Mouse (Mus musculus) splenic B cell, adult 2 months (primary cell): Measurements from ENCODE around the gene Ep400.

Experiments
- DNase-seq: peaks from one replicate; pipeline ENCODE4 v3.0.0-alpha.2; 2011; ENCODE audit warnings: low read depth, low spot score
- H3K27me3 ChIP-seq: 2 replicates; pipeline ENCODE4 v1.6.1; 2012; ENCODE audit warnings: mild to moderate bottlenecking, low read length, moderate library complexity, mixed read lengths; ENCODE audit not compliant: control insufficient read depth, poor library complexity, insufficient read depth, severe bottlenecking
- H3K36me3 ChIP-seq: 2 replicates; pipeline ENCODE4 v1.6.1; 2012; ENCODE audit warnings: mild to moderate bottlenecking, low read length, moderate library complexity, mixed read lengths; ENCODE audit not compliant: control insufficient read depth, poor library complexity, insufficient read depth, severe bottlenecking

The Ep400 gene

DNA sequence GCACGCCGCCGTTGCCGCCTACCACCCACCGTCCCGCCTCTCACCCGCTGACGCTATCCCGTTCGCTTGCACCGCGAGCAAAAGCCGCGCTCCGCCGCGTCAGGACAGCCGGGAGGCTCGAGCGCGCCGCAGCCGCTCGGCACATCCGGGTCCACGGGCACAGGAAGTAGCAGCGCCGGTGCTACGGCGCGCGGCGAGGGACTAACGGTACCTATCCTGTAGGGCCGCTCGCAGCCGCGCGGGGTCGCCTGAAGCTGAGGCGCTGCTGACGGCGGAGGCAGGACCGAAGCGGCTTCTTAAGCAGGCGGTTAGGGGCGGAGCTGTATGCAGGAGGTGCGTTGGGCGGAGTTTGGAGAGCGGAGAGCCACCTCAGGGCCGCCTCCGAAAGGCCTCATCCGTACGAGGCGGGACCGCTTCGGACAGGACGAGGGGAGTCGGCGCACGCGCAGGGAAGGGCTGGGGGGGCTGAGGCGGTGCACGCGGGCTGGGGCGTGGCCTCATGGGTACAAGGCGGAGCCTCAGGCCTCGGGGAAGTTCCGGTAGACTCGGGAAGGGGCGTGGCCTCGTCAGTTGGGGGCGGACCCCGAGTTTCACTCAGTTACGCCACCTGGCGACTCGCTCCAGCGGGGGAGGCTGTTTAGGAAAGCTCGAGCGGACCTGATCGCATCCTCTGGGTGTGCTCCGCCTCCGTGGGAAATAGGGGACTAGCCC is at the start of gene Ep400:
Gene Ep400 (minus strand): TSS at position 270 of the 711 bp plus-strand sequence.
- peaks cover 2% of the 10 kb centered on the region for H3K36me3 ChIP-seq
- DNase-seq: peak; percentile 100
- no peaks in the 10 kb centered on the region for H3K27me3 ChIP-seq

DNA sequence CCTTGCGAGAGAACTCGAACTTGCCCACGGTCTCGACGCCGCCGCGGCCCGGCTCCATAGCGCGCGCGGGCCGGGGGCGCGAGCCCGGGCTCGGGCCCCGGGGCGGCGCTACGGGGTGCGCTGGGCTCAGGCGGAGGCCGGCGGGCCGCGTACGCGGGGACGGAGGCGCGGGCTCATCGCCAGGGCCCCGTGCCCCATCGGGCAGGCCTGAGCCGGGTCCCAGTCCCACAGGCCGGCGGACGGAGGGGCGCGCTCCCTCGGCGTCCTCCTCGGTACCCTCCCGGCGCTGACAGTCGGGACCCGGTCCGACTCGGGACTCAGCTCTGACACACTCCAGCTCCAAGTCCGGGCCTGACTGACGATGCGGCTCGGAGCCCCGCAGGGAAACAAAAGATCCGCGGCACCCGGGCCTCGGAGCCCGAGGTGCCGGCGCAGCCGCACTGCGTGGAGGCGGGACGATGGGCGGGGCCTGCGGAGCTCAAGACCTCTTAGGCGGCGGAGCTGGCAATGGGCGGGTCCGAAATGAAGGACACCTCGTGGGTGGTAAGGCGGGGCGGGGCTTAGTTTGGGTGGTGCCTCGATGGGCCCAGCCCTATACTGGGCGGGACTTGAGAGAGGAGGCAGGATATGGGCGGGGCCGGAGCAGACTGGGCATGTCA is 39.3 kb upstream of the Ep400 start, which contains the start of gene Ulk1:
Gene Ulk1 (minus strand): TSS at position 431 of the 659 bp plus-strand sequence.
- DNase-seq: peak; percentile 100
- Histone ChIP-seq H3K36me3 (no peaks in the 10 kb centered on the region), H3K27me3 (no peaks in the 10 kb centered on the region)

DNA sequence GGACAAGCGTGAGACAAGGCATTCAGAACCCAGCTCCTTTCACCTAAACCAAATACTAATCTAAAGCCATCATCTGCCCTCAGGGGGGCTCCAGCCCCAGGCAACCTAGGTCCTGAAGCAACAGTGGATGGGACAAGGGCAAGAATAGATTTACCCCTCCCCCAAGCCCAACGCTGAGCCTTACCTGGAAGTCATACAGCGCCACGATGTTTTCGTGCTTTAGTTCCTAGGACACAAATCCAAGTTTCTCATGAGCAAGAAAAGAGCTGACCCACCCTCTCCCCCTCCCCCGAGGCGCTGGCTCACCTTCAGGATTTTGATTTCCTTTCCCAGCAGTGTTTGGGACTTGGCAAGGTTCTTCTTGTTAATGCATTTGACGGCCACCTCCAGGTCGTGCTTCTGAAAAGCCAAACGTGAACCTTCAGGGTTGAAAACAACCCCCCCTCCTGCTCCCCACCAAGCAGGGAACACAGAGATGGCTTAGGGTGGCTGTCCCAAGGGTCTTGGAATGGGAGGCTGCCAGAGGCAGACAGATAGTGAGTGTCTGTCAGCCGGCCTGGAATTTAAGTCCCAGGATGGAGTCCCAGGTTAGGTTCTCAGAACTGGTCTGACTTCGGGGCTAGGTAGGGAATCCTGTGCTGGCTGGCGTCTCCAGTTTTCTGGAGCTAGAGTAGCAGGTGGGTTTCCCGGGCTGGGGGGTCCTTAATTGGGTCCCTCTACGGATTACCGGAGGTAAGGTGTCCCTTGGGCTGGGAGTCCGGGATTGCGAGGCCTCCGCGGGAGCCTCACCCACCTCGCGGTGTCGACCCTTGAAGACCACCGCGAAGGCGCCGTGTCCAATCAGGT is 38.5 kb upstream of the Ep400 start:
- Histone ChIP-seq H3K27me3 (no peaks in the 10 kb centered on the region), H3K36me3 (no peaks in the 10 kb centered on the region)
- peak; percentile 22 for DNase-seq

DNA sequence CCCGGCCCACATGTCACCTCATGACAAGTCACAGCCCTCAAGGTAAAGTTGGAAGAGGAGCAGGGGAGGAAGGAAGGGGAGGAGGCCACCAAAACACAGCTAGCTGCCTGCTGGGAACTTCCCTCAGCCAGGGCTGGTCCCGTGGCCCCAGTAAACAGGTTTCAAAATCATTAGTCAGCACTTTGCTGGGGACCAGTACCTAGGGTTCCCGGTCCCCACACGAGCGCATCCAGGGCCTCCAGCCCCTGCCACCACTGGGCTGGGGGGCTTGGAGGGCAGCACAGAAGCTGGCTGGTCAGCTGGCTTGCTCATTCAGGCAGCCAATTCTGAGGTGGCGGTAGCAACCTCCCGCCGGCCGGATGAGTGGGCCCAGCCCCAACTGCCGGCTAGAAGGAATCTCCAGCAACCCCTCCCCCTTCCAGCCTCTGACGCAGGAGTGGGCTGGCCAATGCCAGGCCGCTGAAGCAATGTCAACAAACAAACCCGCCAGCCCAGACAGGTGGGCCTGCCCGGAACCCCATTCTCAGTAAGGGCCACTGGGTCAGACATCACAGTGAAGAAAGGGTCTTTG is 37.6 kb upstream of the Ep400 start:
- H3K36me3 ChIP-seq: no peaks in the 10 kb centered on the region
- H3K27me3 ChIP-seq: no peaks in the 10 kb centered on the region
- peak; percentile 63 for DNase-seq

DNA sequence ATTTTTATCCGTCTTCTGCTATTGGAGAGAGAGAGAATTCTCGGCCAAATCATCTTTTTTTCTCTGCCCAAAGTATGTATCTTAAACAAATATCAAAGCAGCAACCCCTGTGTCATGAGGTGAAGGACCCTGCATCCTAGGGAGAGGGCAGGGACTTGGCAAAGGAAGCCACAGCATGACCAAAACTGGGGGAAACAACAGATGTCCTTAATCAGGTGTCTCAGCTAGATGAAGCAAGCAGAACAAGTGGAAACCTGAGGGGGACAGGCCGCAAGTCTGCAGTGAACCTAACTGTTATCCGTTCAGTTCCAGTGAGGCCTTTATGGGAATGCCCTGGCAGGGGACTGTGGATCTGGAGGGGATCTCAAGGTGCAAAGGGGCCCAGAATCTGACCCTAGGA is 36.9 kb upstream of the Ep400 start:
- H3K27me3 ChIP-seq: no peaks in the 10 kb centered on the region
- DNase-seq: no peak
- H3K36me3 ChIP-seq: no peaks in the 10 kb centered on the region

DNA sequence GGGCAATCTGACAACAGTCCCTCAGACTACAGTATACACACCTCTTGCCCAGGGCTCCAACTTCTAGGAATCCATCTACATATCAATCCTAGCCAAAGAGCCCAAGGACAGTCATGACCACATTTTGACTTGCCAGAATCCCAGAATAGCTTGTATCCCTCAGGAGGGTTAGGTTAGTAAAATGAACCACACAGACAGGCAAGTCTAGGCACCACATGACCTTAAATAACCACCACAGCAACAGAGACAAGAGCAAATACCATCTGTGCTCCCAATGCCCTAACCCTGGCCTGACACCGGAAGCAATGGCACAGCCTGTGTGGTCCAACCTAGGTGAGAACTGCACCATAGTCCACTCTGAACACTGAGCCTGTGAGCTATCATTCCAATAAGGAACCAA is 36.2 kb upstream of the Ep400 start:
- no peak for DNase-seq
- Histone ChIP-seq H3K27me3 (no peaks in the 10 kb centered on the region), H3K36me3 (no peaks in the 10 kb centered on the region)

DNA sequence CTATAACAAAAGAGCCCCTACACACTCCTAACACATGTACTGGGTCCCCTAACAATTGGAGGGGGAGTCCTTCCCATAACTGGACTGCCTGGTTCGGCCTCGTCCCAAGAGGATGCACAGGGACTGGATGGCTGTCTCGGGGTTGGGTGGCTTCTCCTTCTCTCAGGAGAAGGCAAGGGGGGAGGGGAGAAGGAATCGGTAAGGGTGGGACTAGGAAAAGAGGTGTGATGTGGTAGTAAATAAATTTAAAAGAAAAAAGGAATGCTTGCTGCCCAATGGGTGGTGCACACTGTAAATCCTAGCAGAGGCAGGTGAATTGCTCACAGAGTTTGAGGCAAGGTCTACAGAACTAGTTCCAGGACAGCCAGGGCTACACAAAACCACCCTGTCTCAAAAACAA is 35.6 kb upstream of the Ep400 start:
- Histone ChIP-seq H3K36me3 (no peaks in the 10 kb centered on the region), H3K27me3 (no peaks in the 10 kb centered on the region)
- no peak for DNase-seq

DNA sequence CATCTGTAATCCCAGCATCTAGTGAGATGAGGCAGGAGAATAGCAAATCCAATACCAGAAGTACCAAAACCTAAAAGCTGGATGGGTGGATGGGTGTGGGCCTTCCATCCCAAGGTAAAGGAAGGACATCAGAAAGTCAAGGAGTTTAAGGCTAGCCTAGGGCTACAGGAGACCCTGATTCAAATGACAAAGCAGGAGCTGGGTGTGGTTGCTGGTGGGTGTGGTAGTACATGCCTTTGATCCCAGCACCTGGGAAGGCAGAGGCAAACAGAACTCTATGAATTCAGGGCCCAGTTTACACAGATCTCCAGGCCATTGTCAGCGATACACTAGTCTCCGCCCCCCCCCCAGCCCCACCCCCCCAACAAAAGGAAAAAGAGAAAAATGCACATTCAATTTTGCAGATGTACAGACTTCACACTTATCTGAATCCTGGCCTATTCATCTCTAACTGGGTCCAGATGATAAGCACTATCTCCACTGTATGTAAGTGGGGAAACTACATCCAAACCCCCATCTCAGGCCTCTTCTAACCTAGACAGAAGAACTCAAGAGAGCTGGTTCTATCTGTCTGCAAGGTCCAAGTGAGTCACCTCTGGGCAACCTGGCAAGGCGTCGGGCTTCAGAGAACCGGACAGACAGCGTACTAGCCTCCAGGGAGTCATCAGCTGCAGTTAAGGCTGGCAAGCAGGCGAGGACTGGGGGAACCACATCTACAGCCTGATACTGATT is 33.7 kb upstream of the Ep400 start:
- Histone ChIP-seq H3K36me3 (no peaks in the 10 kb centered on the region), H3K27me3 (no peaks in the 10 kb centered on the region)
- no peak for DNase-seq

DNA sequence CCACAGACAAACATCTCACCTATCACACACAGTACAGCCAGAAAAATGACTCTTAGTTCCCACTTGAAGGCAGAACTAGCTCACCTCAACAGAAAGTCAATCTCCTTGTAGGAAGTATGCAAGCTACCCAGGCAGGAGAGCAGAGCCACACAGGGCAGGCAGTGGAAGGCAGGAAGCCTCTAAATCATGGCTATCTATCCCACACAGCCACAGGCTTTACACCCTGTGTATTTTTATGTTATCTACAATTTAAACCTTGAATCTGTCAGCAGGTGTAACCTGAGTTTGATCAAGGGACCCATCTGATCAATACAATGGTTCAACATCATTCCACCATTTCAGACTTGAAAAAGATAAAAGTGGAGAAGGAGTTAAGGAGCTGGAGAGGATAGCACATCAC is 32.3 kb upstream of the Ep400 start:
- no peak for DNase-seq
- Histone ChIP-seq H3K27me3 (no peaks in the 10 kb centered on the region), H3K36me3 (no peaks in the 10 kb centered on the region)

DNA sequence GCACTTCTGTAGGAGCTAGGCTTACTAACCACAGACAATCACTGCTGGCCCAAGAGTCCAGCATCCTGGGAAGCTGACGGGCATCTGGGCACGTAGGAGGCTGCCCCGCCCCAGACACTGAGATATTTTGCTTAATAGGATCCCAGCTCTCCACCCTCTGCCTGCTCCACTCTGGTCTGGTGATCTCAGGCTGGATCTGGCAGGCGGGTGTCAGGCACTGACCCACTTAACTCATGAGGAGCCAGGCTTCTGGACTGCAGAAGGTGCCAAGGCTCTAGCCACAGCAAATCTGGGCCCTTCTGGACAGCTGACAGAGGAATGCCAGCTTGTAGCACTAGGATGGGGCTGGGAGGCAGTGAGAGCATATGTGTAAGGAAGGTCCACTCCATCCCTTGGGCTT is 31.7 kb upstream of the Ep400 start:
- H3K36me3 ChIP-seq: no peaks in the 10 kb centered on the region
- no peak for DNase-seq
- no peaks in the 10 kb centered on the region for H3K27me3 ChIP-seq

DNA sequence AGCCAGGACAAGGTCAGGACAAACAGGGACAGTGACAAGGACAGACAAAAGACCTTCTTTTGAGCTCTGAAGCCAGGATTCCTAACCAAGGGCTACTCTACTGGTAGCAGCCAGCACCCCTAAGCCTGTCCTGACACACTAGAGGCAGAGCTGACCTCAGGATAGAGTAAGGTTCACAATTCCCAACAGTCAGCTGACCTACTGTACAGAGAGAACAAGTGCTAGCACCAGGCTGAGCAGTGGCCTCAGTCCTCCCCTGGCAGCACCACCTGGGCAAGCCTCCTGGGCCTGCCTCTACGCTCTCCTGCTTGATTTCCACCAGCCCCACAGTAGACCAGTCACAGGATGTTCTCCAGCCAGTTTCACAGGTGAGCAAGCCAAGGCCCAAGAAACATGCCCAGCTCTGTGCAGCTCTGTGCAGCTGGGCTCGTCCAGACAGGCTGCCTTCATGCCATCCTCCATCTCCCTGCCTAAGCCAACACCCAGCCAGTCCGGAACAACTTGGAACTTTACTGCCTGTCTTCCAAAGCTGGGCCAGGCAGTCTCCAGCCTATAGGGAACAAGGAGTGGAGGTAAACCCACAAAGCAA is 30.6 kb upstream of the Ep400 start:
- DNase-seq: no peak
- Histone ChIP-seq H3K27me3 (no peaks in the 10 kb centered on the region), H3K36me3 (no peaks in the 10 kb centered on the region)

DNA sequence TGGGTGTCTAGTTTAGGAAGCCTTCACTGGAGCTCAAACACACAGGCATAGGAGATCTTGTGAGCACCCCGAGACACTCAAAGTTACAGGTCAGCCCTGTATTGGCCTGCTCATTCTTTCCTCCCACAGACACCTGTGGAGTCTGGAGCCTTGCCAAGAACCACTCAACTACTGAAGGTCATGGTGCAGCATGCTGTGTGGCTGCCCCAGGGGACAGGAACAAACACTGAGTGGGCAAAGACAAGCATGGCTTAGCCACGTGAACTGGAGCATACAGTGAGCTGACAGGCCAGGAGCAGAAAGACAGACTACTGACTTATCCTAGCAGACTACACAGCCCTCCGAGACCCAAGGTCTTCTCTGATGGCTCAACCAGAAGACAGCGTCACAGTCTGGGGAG is 27.2 kb upstream of the Ep400 start:
- peak; percentile 47 for DNase-seq
- Histone ChIP-seq H3K27me3 (no peaks in the 10 kb centered on the region), H3K36me3 (peaks cover 3% of the 10 kb centered on the region)

DNA sequence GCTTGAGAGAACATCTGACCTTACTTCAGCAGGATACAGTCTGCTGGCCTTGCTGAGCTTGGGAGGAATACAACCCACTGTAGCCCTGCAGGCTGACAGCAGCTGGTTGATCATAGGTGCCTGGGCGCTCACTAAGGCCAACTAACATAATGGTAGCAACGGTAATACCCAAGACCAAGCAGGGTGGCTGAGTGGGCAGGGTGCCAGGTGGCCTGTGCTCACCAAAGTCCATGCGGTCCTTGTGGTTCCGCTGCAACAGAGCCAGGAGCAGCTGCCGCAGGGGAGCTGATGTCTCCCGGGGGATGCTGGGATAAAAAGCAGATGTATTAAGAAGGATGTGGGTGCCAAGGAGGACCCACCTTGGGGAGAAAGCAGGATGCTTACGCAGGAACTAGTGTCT is 23.8 kb upstream of the Ep400 start:
- Histone ChIP-seq H3K36me3 (peaks cover 5% of the 10 kb centered on the region), H3K27me3 (no peaks in the 10 kb centered on the region)
- DNase-seq: no peak

DNA sequence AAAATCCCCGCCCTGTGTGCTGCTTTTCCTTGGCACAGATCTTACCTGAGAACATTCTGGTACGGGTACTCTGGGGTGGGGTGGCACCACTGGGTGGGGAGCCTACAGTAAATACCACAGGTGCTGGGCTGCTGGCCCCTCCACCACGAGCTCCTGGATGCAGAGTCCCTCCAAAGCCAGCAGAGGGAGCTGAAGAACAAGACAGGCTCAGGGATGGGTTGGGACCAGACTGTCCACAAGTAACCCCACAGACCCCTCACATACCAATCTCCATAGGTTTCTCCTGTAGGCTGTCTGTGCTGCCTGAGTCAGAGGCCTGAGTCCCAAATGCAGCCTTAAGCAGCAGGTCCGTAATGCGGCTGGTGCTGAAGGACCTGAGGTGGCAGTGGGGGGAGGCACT is 18.2 kb upstream of the Ep400 start:
- H3K36me3 ChIP-seq: peaks cover 5% of the 10 kb centered on the region
- H3K27me3 ChIP-seq: no peaks in the 10 kb centered on the region; the same call in 1 of the 2 replicates
- peak; percentile 67 for DNase-seq
